Mouse (Mus musculus): Measurements from ENCODE around the gene Rbx1. TPM values are rescaled to one million over a fixed set of nuclear protein-coding genes. Genes with fewer than 3 reads are reported as not detected.
A peak's percentile ranks its signal among the peaks of the same experiment; 100 is the strongest.

Gene Rbx1
- polyA plus RNA-seq, 1 experiment from 2014 or later, result 448 TPM

DNA sequence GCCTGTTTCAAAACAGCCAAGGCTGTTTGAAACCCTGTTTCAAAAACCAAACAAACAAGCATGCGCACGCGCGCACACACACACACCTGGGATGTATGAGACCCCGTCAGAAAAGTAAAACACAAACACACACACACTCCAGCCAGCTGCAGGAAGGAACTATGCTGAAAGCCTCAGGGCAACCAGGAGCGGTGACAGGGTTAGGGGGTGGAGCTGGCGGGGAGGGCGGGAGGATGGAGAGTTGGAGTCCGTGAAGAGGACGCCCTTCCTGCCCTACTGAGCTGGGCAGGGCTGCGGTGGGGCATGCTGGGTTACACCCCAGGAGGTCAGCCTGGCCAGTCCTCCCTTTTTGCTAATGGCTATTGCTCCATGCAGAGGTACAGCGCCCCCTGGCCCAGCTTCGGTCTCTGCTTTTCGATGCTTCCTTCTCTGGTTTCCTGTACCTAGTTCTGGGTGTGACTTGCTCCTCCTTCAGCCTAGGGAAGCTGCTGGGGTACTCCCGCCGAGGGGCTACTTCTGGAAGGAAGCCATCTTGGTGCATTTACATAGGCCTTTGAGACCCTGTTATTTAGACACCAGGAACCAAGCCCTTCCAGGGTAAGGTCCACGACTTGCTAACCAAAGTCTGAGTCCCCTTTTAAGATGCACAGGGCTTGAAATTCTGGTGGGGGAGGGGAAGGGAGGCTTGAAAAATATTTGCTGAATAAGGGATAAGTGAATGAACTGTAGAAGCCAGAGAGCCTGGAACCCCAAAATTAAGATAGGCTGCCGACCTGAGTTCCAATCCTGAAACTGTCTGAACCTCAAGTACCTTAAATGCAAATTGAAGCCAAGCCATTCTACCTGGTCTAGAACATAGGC is 48.2 kb downstream of the Rbx1 start:
- Histone ChIP-seq H3K9ac (ENCODE audit: low read length) (peak overlapping the region; percentile 39), H3K27me3 (ENCODE audit: control insufficient read depth, insufficient read depth, low read length) (no peaks in the 10 kb centered on the region), H3K36me3 (ENCODE audit: control insufficient read depth, insufficient read depth, low read length) (no peaks in the 10 kb centered on the region), H3K27ac (replicated peaks in 1 of 2; ENCODE audit: control insufficient read depth in 1 of 2, insufficient read depth in 1 of 2, low read depth in 2 of 2, low read length in 2 of 2) (no peak overlapping the region; a peak in 1 of 4 replicates), H3K9me3 (ENCODE audit: control insufficient read depth, low read length) (no peaks in the 10 kb centered on the region), H3K4me3 (ENCODE audit: control insufficient read depth in 1 of 2, insufficient read depth in 1 of 2, low read depth in 1 of 2, low read length in 2 of 2) (peak overlapping the region; percentile 33), H3K4me1 (ENCODE audit: control insufficient read depth in 2 of 2, insufficient read depth in 2 of 2, low read length in 2 of 2) (peaks cover 5 to 14% of the 10 kb centered on the region in 2 experiments; a peak in 3 of 4 replicates), H3K4me2 (ENCODE audit: low read length) (peak overlapping the region; percentile 69)
- peak; percentile 88 for ATAC-seq (ENCODE audit: insufficient number of reproducible peaks, insufficient read depth, low FRiP score, low read depth)
- WGBS, result 9% methylated on average over 18 of the region's 18 CpGs

DNA sequence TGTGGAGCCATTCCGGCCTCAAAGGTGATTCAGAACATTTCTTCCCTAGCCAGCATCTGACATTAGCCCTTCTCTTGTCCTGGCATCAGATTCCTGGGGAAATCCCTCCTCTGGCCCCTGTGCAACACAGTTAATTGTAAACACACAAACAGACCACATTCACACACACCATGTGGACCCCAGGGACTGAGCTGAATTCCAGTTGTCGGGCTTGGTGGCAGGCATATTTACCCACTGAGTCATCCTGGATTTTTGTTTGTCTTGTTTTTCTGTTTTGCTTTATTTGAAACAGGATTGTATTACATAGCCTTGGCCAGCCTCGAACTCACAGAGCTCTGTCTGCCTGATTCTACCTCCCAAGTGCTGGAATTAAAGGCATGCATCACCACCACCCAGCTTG is 49.1 kb downstream of the Rbx1 start:
- no peak overlapping the region for H3K9ac ChIP-seq (ENCODE audit: low read length)
- no peak overlapping the region for H3K27ac ChIP-seq (replicated peaks in 1 of 2; ENCODE audit: control insufficient read depth in 1 of 2, insufficient read depth in 1 of 2, low read depth in 2 of 2, low read length in 2 of 2)
- 87% methylated on average over 3 of the region's 3 CpGs for WGBS
- ATAC-seq (ENCODE audit: insufficient number of reproducible peaks, insufficient read depth, low FRiP score, low read depth), result no peak
- no peaks in the 10 kb centered on the region for H3K9me3 ChIP-seq (ENCODE audit: control insufficient read depth, low read length)
- H3K4me2 ChIP-seq (ENCODE audit: low read length), result no peak overlapping the region
- H3K4me3 ChIP-seq (ENCODE audit: control insufficient read depth in 1 of 2, insufficient read depth in 1 of 2, low read depth in 1 of 2, low read length in 2 of 2), result no peak overlapping the region
- H3K27me3 ChIP-seq (ENCODE audit: control insufficient read depth, insufficient read depth, low read length), result no peaks in the 10 kb centered on the region
- H3K4me1 ChIP-seq (ENCODE audit: control insufficient read depth in 2 of 2, insufficient read depth in 2 of 2, low read length in 2 of 2), result peaks cover 5 to 14% of the 10 kb centered on the region in 2 experiments; a peak in 3 of 4 replicates
- H3K36me3 ChIP-seq (ENCODE audit: control insufficient read depth, insufficient read depth, low read length), result no peaks in the 10 kb centered on the region

DNA sequence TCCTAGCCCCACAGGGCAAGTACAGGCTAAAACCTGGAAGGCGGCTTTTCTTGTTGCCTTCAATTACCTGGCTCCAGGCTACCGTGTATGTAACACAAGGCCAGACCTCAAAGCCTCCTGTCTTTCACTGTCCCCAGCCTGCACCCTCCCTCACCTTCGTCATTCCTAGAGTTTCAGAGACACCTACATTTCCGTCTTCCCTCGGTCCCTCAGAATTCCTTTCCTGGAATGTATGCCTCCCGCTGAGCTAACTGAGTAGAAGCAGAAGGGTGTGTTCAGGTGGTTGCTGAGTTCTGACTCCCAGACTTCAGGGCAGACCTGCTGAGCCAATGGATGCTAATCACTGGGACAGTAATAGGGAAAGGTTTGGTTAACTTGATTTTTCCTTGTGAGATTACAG is 51.9 kb downstream of the Rbx1 start:
- H3K27me3 ChIP-seq (ENCODE audit: control insufficient read depth, insufficient read depth, low read length), result no peaks in the 10 kb centered on the region
- H3K4me3 ChIP-seq (ENCODE audit: control insufficient read depth in 1 of 2, insufficient read depth in 1 of 2, low read depth in 1 of 2, low read length in 2 of 2), result no peak overlapping the region
- H3K4me1 ChIP-seq (ENCODE audit: control insufficient read depth in 2 of 2, insufficient read depth in 2 of 2, low read length in 2 of 2), result peaks cover 3 to 14% of the 10 kb centered on the region in 2 experiments; a peak in 3 of 4 replicates
- no peak overlapping the region for H3K4me2 ChIP-seq (ENCODE audit: low read length)
- 44% methylated on average over 6 of the region's 6 CpGs for WGBS
- no peaks in the 10 kb centered on the region for H3K36me3 ChIP-seq (ENCODE audit: control insufficient read depth, insufficient read depth, low read length)
- H3K27ac ChIP-seq (replicated peaks in 1 of 2; ENCODE audit: control insufficient read depth in 1 of 2, insufficient read depth in 1 of 2, low read depth in 2 of 2, low read length in 2 of 2), result no peak overlapping the region
- no peaks in the 10 kb centered on the region for H3K9me3 ChIP-seq (ENCODE audit: control insufficient read depth, low read length)
- no peak overlapping the region for H3K9ac ChIP-seq (ENCODE audit: low read length)
- no peak for ATAC-seq (ENCODE audit: insufficient number of reproducible peaks, insufficient read depth, low FRiP score, low read depth)

DNA sequence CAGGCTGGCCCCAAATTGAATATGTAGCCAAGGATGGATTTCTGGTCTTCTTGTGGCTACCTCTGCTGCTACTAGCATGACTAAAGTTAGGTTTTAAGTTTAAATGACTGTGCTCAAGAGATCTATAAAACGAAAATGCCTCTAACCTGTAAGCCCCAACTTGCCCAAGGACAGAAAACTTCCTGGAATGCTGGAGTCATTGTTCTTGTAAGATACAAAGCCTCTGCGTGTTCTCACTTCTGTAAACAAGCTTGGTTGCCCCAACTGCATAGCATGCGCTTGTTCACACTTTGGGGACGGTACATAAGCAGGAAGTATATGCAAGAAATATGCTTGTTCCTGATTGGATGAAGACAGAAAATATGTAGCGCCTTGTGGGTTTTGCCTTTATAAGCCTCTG is 52.7 kb downstream of the Rbx1 start:
- H3K4me3 ChIP-seq (ENCODE audit: control insufficient read depth in 1 of 2, insufficient read depth in 1 of 2, low read depth in 1 of 2, low read length in 2 of 2), result no peak overlapping the region
- no peak overlapping the region for H3K27ac ChIP-seq (replicated peaks in 1 of 2; ENCODE audit: control insufficient read depth in 1 of 2, insufficient read depth in 1 of 2, low read depth in 2 of 2, low read length in 2 of 2)
- H3K27me3 ChIP-seq (ENCODE audit: control insufficient read depth, insufficient read depth, low read length), result no peaks in the 10 kb centered on the region
- H3K4me2 ChIP-seq (ENCODE audit: low read length), result no peak overlapping the region
- H3K4me1 ChIP-seq (ENCODE audit: control insufficient read depth in 2 of 2, insufficient read depth in 2 of 2, low read length in 2 of 2), result peaks cover 3 to 13% of the 10 kb centered on the region in 2 experiments; a peak in 3 of 4 replicates
- no peak overlapping the region for H3K9ac ChIP-seq (ENCODE audit: low read length)
- no peaks in the 10 kb centered on the region for H3K36me3 ChIP-seq (ENCODE audit: control insufficient read depth, insufficient read depth, low read length)
- no peak for ATAC-seq (ENCODE audit: insufficient number of reproducible peaks, insufficient read depth, low FRiP score, low read depth)
- H3K9me3 ChIP-seq (ENCODE audit: control insufficient read depth, low read length), result no peaks in the 10 kb centered on the region
- WGBS, result 72% methylated on average over 5 of the region's 5 CpGs

DNA sequence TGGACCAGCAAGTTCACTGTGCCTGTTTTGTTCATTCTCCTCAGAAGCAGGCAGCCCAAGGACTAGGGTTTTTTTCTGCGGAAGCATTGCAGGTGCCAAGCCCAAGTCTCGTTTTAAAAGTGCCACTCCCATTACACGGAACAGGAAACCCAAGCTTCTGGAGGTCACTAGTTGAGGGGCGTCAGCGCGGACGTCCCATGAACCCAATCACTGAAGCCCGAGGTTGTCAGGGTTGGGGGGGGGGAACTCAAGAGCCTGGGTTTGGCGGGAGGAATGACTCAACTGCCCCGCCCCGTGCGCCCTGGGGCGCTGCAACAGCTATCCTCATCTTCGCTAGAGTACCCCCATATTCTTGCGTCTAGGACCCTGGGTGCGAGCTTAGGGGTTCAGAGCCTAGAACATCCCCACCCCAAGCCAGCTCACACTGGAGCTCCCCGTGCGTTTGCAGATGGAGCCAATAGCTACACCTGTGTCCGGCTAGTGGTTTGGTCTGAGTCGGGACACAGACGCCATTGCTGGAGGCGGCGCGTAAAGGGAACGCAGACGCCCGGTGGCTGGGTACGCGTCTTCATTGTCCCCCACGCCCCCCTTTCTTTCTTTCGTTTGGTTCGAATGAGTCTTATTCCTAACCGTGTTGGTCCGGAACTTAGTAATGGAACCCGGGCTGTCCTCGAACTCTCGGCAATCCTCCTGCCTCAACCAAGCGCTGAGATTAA is 56.1 kb downstream of the Rbx1 start:
- ATAC-seq (ENCODE audit: insufficient number of reproducible peaks, insufficient read depth, low FRiP score, low read depth), result peak; percentile 36; the same call in 1 of the 2 replicates
- Histone ChIP-seq H3K9me3 (ENCODE audit: control insufficient read depth, low read length) (no peaks in the 10 kb centered on the region), H3K4me1 (ENCODE audit: control insufficient read depth in 2 of 2, insufficient read depth in 2 of 2, low read length in 2 of 2) (peaks cover 0 to 3% of the 10 kb centered on the region in 2 experiments; a peak in 2 of 4 replicates), H3K36me3 (ENCODE audit: control insufficient read depth, insufficient read depth, low read length) (no peaks in the 10 kb centered on the region), H3K4me3 (ENCODE audit: control insufficient read depth in 1 of 2, insufficient read depth in 1 of 2, low read depth in 1 of 2, low read length in 2 of 2) (peak overlapping the region; percentile 52 to 74), H3K27me3 (ENCODE audit: control insufficient read depth, insufficient read depth, low read length) (no peaks in the 10 kb centered on the region), H3K4me2 (ENCODE audit: low read length) (peak overlapping the region; percentile 83), H3K9ac (ENCODE audit: low read length) (peak overlapping the region; percentile 80), H3K27ac (replicated peaks in 1 of 2; ENCODE audit: control insufficient read depth in 1 of 2, insufficient read depth in 1 of 2, low read depth in 2 of 2, low read length in 2 of 2) (peak overlapping the region; percentile 92 to 95)
- WGBS, result 0% methylated on average over 38 of the region's 38 CpGs

DNA sequence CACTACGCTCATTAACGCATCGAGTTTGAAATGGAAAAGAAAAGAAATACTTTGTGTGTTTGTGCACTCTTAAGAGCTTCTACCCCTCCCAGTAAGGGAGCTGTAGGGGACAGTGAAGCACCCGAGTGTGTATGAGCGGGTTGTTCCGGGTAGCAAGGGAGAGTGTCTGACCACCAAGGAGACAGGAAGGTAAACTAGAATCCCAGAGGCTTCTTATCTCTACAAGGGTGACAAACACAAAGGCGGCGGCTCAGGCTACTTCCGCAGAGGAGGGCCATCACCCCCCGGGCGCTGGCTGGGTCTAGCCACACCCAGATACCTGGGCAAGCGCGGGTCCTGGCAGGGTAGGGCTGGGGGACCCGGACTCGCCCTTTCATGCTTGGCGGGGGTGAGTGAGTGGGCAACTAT is 56.7 kb downstream of the Rbx1 start:
- Histone ChIP-seq H3K27me3 (ENCODE audit: control insufficient read depth, insufficient read depth, low read length) (no peaks in the 10 kb centered on the region), H3K36me3 (ENCODE audit: control insufficient read depth, insufficient read depth, low read length) (no peaks in the 10 kb centered on the region), H3K4me3 (ENCODE audit: control insufficient read depth in 1 of 2, insufficient read depth in 1 of 2, low read depth in 1 of 2, low read length in 2 of 2) (peak overlapping the region; percentile 52 to 74), H3K9me3 (ENCODE audit: control insufficient read depth, low read length) (no peaks in the 10 kb centered on the region), H3K4me2 (ENCODE audit: low read length) (peak overlapping the region; percentile 83), H3K9ac (ENCODE audit: low read length) (peak overlapping the region; percentile 80), H3K4me1 (ENCODE audit: control insufficient read depth in 2 of 2, insufficient read depth in 2 of 2, low read length in 2 of 2) (peaks cover 0 to 3% of the 10 kb centered on the region in 2 experiments; a peak in 2 of 4 replicates), H3K27ac (replicated peaks in 1 of 2; ENCODE audit: control insufficient read depth in 1 of 2, insufficient read depth in 1 of 2, low read depth in 2 of 2, low read length in 2 of 2) (peak overlapping the region; percentile 92 to 95)
- peak; percentile 72; the same call in 1 of the 2 replicates for ATAC-seq (ENCODE audit: insufficient number of reproducible peaks, insufficient read depth, low FRiP score, low read depth)
- WGBS, result under 1% methylated on average over 15 of the region's 16 CpGs

DNA sequence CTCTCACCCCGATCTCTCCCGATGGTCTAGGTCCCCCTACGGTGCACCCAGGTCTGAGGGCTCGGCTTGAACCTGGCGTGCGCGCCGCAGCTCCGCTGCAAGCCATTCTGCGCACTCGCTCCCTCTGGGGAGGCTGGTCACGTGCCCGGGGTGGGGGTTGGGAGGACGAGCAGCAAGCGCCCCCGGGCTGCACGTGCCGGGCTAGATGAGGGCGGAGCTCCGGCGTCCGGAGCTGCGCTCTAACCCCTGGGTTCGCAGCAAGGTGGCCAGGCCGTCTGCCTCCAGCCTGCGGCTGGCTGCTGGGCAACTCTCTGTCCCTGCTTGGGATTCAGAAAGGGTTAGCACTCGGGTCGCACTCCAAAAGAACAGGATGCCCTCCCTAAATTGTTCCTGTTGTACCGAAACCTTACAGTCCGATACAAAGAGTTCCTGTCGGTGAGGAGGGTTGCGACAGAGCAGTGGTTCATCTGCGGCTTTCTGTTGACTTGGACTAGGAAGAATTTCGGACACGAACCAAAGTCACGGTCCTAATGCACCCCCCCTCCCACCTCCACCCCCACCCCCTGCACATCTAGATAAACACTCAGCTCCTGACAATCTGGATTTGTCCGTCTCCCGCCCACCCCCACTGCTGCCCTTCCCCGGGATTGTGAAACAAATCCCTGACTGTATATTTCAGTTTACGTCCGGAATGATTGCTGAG is 57.2 kb downstream of the Rbx1 start:
- Histone ChIP-seq H3K4me1 (ENCODE audit: control insufficient read depth in 2 of 2, insufficient read depth in 2 of 2, low read length in 2 of 2) (peaks cover 0 to 3% of the 10 kb centered on the region in 2 experiments; a peak in 2 of 4 replicates), H3K27ac (replicated peaks in 1 of 2; ENCODE audit: control insufficient read depth in 1 of 2, insufficient read depth in 1 of 2, low read depth in 2 of 2, low read length in 2 of 2) (peak overlapping the region; percentile 92 to 95), H3K9ac (ENCODE audit: low read length) (peak overlapping the region; percentile 80), H3K4me2 (ENCODE audit: low read length) (peak overlapping the region; percentile 83), H3K27me3 (ENCODE audit: control insufficient read depth, insufficient read depth, low read length) (no peaks in the 10 kb centered on the region), H3K9me3 (ENCODE audit: control insufficient read depth, low read length) (no peaks in the 10 kb centered on the region), H3K4me3 (ENCODE audit: control insufficient read depth in 1 of 2, insufficient read depth in 1 of 2, low read depth in 1 of 2, low read length in 2 of 2) (peak overlapping the region; percentile 52 to 74), H3K36me3 (ENCODE audit: control insufficient read depth, insufficient read depth, low read length) (no peaks in the 10 kb centered on the region)
- ATAC-seq (ENCODE audit: insufficient number of reproducible peaks, insufficient read depth, low FRiP score, low read depth), result peak; percentile 96
- under 1% methylated on average over 41 of the region's 41 CpGs for WGBS
